Mouse (Mus musculus) mesoderm, embryonic 11.5 days (tissue): ENCODE results near the gene Zbtb42.

Experiments used
- DNase-seq: peaks from one replicate; pipeline ENCODE4 v3.0.0-alpha.2; 2012; ENCODE audit warnings: low read depth, low spot score

Gene Zbtb42

DNA sequence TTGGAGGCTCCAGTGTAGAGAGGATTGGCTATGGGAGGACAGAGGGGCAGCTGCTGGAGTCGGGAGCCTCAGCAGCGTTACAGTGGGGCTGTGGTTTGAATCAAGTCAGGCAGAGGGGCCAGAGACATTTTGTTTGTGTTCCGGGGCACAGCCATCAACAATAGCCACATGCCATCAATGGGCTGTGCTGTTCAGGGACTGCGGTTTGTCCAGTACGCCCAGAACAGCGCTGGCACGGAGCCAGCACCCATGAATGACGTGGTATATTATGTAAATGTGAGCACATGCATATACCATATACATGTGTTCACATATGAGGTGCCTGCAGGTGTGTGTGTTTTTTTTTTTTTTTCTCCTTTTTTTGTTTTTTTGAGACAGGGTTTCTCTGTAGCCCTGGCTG is 49.2 kb downstream of the Zbtb42 start:
- no peak for DNase-seq

DNA sequence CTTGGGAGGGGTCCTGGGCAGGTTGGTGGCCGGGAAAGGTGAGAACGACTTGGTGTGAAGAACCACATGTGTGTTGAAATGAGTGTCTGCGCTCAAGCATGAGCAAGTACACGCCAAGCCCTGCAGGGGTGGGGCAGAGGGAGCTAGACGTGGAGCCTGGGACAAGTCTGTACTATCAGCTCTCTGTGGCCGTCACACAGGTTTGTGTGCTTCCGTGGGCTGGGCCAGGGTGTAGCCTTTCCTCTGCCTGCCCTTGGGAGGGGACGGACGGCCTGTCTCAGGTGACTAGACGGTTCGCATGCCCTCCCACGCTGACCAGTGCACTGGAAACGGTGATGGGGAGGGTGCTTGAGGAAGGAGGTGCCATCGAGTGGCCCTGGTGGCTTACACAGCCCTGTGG is 52.2 kb downstream of the Zbtb42 start:
- DNase-seq: no peak
